Mouse (Mus musculus): ENCODE results near the gene Serpinb1a.

The Serpinb1a gene

GRCm38 (mm10) chr13:32797085-32797484, 53.9 kb downstream of the Serpinb1a start:
- no peak for DNase-seq (ENCODE audit: low spot score)

- DNase-seq (ENCODE audit: low spot score), result no peak
Observed at GRCm38 (mm10) chr13:32795166-32795565, 55.8 kb downstream of the Serpinb1a start.

- no peak for DNase-seq (ENCODE audit: low spot score)
Observed at GRCm38 (mm10) chr13:32794619-32795018, 56.4 kb downstream of the Serpinb1a start.
